Mouse (Mus musculus): ENCODE data around the gene Adprh. TPM values are rescaled to one million over a fixed set of nuclear protein-coding genes. Genes with fewer than 3 reads are reported as not detected.

Adprh gene
- 82.6 and 98.3 TPM in 2 replicates for polyA plus RNA-seq (2014; fragmentation: Nextera tagmentation; extraction: Ambion mirVana)

DNA sequence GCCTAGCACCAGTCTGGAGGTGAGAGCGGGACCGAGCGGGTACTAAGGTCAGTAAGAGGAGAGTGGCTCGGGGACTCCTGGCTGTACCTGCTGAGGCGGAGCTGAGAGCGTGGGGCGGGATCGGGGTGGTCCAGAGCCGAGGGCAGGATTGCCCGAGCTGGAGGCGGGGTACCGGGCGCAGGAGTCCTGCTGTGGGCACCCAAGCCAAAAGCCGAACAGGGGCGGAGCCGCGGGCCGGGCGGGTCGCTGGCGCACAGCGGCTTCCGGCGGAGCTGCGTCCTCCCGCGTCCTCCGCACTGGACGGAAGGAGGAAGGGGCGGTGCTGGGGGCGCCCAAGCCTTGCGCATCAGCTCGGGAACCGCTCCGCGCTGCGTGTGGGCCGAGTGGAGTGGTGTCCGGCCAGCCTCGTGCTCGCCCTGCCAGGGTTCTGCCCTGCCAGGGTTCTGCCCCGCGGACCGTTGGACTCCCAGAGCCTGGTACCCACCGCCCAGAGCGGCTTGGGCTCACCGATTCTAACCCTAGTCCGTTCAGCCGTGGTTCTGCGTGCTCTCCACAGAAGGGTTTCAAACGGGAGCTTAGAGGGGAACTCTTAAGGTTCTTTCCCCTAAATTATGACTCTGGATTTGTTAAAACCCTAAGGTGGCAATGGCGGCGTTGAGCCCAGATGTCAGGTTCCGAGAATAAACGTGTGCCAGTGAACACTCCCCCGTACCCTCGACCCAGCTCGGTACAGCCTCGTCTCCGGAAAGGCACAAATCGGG, at the start of gene Adprh:
Gene Adprh (minus strand): TSS at position 262 of the 761 bp plus-strand sequence.
- no peaks in the 10 kb centered on the region for H3K9me3 ChIP-seq (ENCODE audit: control insufficient read depth, low read length)
- peak within 1 kb of the TSS; percentile 76 for H3K4me2 ChIP-seq (replicated peaks; ENCODE audit: low read depth, low read length)
- H3K36me3 ChIP-seq (ENCODE audit: control insufficient read depth, insufficient read depth, low read length), result peaks cover 14% of the 10 kb centered on the region
- peak within 1 kb of the TSS; percentile 71 for H3K4me3 ChIP-seq (ENCODE audit: low read length)
- H3K27ac ChIP-seq (ENCODE audit: low read depth, low read length), result peak within 1 kb of the TSS; percentile 94
- no peaks in the 10 kb centered on the region for H3K27me3 ChIP-seq (ENCODE audit: control insufficient read depth, insufficient read depth, low read length)
- ATAC-seq (ENCODE audit: low FRiP score, low TSS enrichment), result peak; percentile 98
- peak within 1 kb of the TSS; percentile 91 for H3K9ac ChIP-seq (ENCODE audit: low read depth, low read length)
- 2% methylated on average over 61 of the region's 61 CpGs for WGBS
- H3K4me1 ChIP-seq (ENCODE audit: control insufficient read depth, insufficient read depth, low read length), result peaks cover 9% of the 10 kb centered on the region

DNA sequence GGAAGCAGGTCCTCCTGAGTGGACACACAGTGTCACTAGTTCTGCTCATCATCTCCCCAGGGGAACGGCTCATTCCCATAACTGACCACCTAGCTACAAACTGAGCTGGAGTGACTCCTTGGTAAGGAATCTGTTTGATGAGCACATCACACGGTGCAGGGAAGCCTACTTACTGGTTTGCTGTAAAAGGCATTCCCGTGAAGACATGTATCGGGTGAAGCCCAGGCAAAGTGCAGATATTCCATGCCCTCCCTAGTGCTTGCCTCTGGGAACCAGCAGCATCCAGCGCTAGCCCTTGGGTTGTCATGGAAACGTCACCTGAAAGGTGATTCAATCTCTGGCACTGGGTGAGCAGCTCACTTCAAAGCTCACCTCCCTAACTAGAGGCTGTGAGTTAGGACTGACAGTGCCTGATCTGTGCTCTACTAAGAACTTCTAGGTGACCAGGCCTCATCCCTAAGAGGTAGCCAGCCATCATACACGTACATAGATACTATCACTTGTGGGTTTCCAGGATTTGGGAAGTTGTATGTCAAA, 44.2 kb upstream of the Adprh start:
- no peak overlapping the region for H3K4me2 ChIP-seq (replicated peaks; ENCODE audit: low read depth, low read length)
- no peak overlapping the region for H3K9ac ChIP-seq (ENCODE audit: low read depth, low read length)
- peaks cover 31% of the 10 kb centered on the region for H3K36me3 ChIP-seq (ENCODE audit: control insufficient read depth, insufficient read depth, low read length)
- 72% methylated on average over 7 of the region's 7 CpGs for WGBS
- no peak overlapping the region for H3K4me3 ChIP-seq (ENCODE audit: low read length)
- H3K27ac ChIP-seq (ENCODE audit: low read depth, low read length), result no peak overlapping the region
- H3K4me1 ChIP-seq (ENCODE audit: control insufficient read depth, insufficient read depth, low read length), result no peaks in the 10 kb centered on the region
- no peaks in the 10 kb centered on the region for H3K9me3 ChIP-seq (ENCODE audit: control insufficient read depth, low read length)
- H3K27me3 ChIP-seq (ENCODE audit: control insufficient read depth, insufficient read depth, low read length), result no peaks in the 10 kb centered on the region
- no peak for ATAC-seq (ENCODE audit: low FRiP score, low TSS enrichment)

DNA sequence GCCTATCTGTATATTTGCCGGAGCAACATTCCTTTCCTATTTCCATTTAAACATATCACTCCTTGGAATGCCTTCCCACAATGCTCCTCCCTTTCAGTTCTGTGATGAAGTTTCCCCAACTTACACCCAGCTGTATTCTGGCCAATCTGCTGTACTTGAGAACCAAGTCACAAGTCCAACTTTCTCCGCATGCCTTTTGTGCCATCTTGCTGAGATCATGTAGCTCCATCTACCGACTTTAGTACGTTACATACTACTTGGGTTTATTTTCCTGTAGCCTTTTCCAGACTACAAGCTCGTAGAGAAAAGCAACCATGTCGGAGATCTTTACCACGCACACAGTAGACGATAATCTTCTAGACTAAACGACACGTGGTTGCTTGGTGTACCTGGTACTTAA, 41.4 kb upstream of the Adprh start:
- peaks cover 21% of the 10 kb centered on the region for H3K36me3 ChIP-seq (ENCODE audit: control insufficient read depth, insufficient read depth, low read length)
- no peaks in the 10 kb centered on the region for H3K9me3 ChIP-seq (ENCODE audit: control insufficient read depth, low read length)
- H3K4me2 ChIP-seq (replicated peaks; ENCODE audit: low read depth, low read length), result no peak overlapping the region
- no peak for ATAC-seq (ENCODE audit: low FRiP score, low TSS enrichment)
- no peak overlapping the region for H3K9ac ChIP-seq (ENCODE audit: low read depth, low read length)
- no peak overlapping the region for H3K27ac ChIP-seq (ENCODE audit: low read depth, low read length)
- WGBS, result 89% methylated on average over 10 of the region's 10 CpGs
- H3K4me3 ChIP-seq (ENCODE audit: low read length), result no peak overlapping the region
- no peaks in the 10 kb centered on the region for H3K27me3 ChIP-seq (ENCODE audit: control insufficient read depth, insufficient read depth, low read length)
- H3K4me1 ChIP-seq (ENCODE audit: control insufficient read depth, insufficient read depth, low read length), result no peaks in the 10 kb centered on the region

DNA sequence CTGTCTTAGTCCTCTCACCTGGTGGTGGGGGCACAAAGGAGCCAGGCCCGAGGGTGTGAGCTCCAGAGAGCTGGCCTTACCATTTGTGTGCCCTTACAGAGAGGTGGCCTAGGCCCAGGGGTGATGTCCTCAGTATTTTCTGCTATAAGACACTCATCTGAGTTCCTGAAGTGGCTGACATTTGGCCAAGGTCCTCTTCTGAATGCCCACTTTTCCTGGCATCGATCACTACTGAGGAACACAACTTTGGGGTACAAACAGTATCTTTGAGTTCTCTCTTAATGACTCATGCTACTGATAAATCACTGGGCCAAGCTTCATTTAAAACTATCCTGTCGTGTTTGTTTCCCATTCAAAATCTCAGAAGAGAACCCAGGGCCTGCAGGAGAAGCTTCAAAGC, 40.0 kb upstream of the Adprh start:
- no peak overlapping the region for H3K9ac ChIP-seq (ENCODE audit: low read depth, low read length)
- H3K36me3 ChIP-seq (ENCODE audit: control insufficient read depth, insufficient read depth, low read length), result peaks cover 12% of the 10 kb centered on the region; the same call in 1 of the 2 replicates
- WGBS, result 87% methylated on average over 3 of the region's 3 CpGs
- no peak for ATAC-seq (ENCODE audit: low FRiP score, low TSS enrichment)
- no peaks in the 10 kb centered on the region for H3K4me1 ChIP-seq (ENCODE audit: control insufficient read depth, insufficient read depth, low read length)
- no peak overlapping the region for H3K4me3 ChIP-seq (ENCODE audit: low read length)
- H3K4me2 ChIP-seq (replicated peaks; ENCODE audit: low read depth, low read length), result no peak overlapping the region
- H3K27ac ChIP-seq (ENCODE audit: low read depth, low read length), result no peak overlapping the region
- H3K9me3 ChIP-seq (ENCODE audit: control insufficient read depth, low read length), result no peaks in the 10 kb centered on the region
- no peaks in the 10 kb centered on the region for H3K27me3 ChIP-seq (ENCODE audit: control insufficient read depth, insufficient read depth, low read length)

DNA sequence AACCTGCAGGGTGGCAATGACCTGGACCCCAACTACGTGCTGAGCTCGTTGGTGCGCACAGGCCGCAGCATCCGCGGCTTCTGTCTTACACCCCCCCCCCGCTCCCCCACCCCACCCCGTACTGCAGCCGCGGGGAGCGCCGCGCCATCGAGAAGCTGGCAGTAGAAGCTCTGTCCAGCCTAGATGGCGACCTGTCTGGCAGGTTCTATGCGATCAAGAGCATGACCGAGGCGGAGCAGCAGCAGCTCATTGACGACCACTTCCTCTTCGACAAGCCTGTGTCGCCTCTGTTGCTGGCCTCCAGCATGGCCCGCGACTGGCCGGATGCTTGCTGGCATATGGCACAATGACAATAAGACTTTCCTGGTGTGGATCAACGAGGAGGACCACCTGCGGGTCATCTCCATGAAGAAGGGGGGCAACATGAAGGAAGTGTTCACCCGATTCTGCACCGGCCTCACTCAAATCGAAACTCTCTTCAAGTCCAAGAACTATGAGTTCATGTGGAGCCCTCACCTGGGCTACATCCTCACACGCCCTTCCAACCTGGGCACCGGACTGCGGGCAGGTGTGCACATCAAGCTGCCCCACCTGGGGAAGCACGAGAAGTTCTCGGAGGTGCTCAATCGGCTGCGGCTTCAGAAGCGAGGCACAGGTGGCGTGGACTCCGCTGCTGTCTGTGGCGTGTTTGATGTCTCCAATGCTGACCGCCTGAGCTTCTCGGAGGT, 31.2 kb upstream of the Adprh start:
- Histone ChIP-seq H3K4me1 (ENCODE audit: control insufficient read depth, insufficient read depth, low read length) (0 out of 2 replicates have a peak, but pooled peaks cover 3% of the 10 kb centered on the region), H3K4me2 (replicated peaks; ENCODE audit: low read depth, low read length) (peak overlapping the region; percentile 52), H3K9me3 (ENCODE audit: control insufficient read depth, low read length) (no peaks in the 10 kb centered on the region), H3K4me3 (ENCODE audit: low read length) (peak overlapping the region; percentile 31), H3K27me3 (ENCODE audit: control insufficient read depth, insufficient read depth, low read length) (peaks cover 12% of the 10 kb centered on the region), H3K27ac (ENCODE audit: low read depth, low read length) (no peak overlapping the region), H3K36me3 (ENCODE audit: control insufficient read depth, insufficient read depth, low read length) (no peaks in the 10 kb centered on the region), H3K9ac (ENCODE audit: low read depth, low read length) (no peak overlapping the region)
- 29% methylated on average over 42 of the region's 42 CpGs for WGBS
- ATAC-seq (ENCODE audit: low FRiP score, low TSS enrichment), result peak; percentile 43; the same call in 1 of the 2 replicates

DNA sequence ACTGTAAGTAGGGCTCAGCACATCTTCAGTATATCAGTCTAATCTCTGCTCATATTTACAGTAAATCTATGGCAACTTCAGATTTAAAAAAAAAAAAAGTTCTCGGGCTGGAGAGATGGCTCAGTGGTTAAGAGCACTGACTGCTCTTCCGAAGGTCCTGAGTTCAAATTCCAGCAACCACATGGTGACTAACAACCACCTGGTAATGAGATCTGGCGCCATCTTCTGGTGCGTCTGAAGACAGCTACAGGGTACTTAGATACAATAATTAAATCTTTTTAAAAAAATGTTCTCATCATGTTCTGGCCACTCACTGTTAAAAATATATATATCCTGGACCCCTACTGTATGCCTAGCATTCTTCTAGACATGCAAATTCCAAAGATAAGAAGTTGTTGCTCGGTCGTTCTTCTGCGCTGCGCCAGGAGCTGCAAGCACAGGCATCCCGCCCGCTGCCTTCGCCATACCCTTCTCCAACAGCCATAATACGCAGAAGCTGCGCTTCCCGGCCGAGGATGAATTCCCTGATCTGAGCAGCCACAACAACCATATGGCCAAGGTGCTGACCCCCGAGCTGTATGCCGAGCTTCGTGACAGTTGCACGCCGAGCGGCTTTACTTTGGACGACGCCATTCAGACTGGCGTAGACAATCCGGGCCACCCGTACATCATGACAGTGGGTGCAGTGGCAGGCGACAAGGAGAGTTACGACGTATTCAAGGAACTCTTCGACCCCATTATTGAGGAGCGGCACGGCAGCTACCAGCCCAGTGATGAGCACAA, 30.5 kb upstream of the Adprh start:
- peak overlapping the region; percentile 52 for H3K4me2 ChIP-seq (replicated peaks; ENCODE audit: low read depth, low read length)
- no peaks in the 10 kb centered on the region for H3K36me3 ChIP-seq (ENCODE audit: control insufficient read depth, insufficient read depth, low read length)
- ATAC-seq (ENCODE audit: low FRiP score, low TSS enrichment), result peak; percentile 51; the same call in 1 of the 2 replicates
- H3K9me3 ChIP-seq (ENCODE audit: control insufficient read depth, low read length), result no peaks in the 10 kb centered on the region
- H3K27ac ChIP-seq (ENCODE audit: low read depth, low read length), result no peak overlapping the region
- 15% methylated on average over 32 of the region's 32 CpGs for WGBS
- no peak overlapping the region for H3K9ac ChIP-seq (ENCODE audit: low read depth, low read length)
- peak overlapping the region; percentile 31 for H3K4me3 ChIP-seq (ENCODE audit: low read length)
- H3K4me1 ChIP-seq (ENCODE audit: control insufficient read depth, insufficient read depth, low read length), result 0 out of 2 replicates have a peak, but pooled peaks cover 3% of the 10 kb centered on the region
- H3K27me3 ChIP-seq (ENCODE audit: control insufficient read depth, insufficient read depth, low read length), result peaks cover 12% of the 10 kb centered on the region

DNA sequence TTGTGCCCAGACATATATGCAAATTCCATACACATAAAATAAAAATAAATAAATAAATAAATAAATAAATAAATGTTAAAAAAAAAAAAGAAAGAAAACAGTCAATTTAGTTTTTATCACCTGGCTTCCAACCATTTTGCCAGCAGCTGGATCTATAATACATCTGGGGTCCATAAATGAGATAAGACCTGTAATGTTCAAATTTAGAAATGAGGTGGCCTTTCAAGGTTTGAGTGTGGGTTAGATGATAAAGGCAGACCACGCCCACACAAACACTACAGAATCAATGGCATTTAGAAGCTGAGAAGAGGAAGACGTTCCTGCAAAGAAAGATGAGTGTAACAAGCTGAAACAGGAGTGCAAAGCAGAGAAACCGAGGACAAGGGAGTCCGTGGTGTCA, 28.8 kb upstream of the Adprh start:
- Histone ChIP-seq H3K36me3 (ENCODE audit: control insufficient read depth, insufficient read depth, low read length) (no peaks in the 10 kb centered on the region), H3K4me3 (ENCODE audit: low read length) (no peak overlapping the region), H3K4me1 (ENCODE audit: control insufficient read depth, insufficient read depth, low read length) (0 out of 2 replicates have a peak, but pooled peaks cover 5% of the 10 kb centered on the region), H3K27ac (ENCODE audit: low read depth, low read length) (no peak overlapping the region), H3K27me3 (ENCODE audit: control insufficient read depth, insufficient read depth, low read length) (peaks cover 12% of the 10 kb centered on the region), H3K4me2 (replicated peaks; ENCODE audit: low read depth, low read length) (no peak overlapping the region), H3K9me3 (ENCODE audit: control insufficient read depth, low read length) (no peaks in the 10 kb centered on the region), H3K9ac (ENCODE audit: low read depth, low read length) (no peak overlapping the region)
- ATAC-seq (ENCODE audit: low FRiP score, low TSS enrichment), result no peak
- WGBS, result 74% methylated on average over 4 of the region's 4 CpGs

DNA sequence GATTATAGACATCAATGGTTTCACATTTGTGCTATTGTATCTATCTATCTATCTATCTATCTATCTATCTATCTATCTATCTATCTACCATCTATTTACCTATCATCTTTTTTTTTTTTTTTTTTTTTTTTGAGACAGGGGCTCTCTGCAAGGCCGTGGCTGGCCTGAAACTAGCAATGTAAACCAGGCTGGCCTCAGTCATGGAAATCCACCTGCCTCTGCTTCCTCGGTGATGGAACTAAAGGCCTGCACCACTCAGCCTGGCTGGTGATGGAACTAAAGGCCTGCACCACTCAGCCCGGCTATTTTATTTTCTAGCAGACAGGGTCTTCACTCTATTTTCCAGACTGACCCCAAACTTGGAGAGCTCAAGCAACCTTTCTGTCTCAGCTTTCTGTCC, 25.8 kb upstream of the Adprh start:
- WGBS, result 95% methylated on average over 3 of the region's 3 CpGs

More for the DNA sequence above, 25.8 kb upstream of the Adprh start:
- Histone ChIP-seq H3K9me3 (ENCODE audit: control insufficient read depth, low read length) (no peaks in the 10 kb centered on the region), H3K27me3 (ENCODE audit: control insufficient read depth, insufficient read depth, low read length) (peaks cover 4% of the 10 kb centered on the region), H3K36me3 (ENCODE audit: control insufficient read depth, insufficient read depth, low read length) (no peaks in the 10 kb centered on the region), H3K4me2 (replicated peaks; ENCODE audit: low read depth, low read length) (no peak overlapping the region), H3K4me3 (ENCODE audit: low read length) (no peak overlapping the region), H3K9ac (ENCODE audit: low read depth, low read length) (no peak overlapping the region), H3K4me1 (ENCODE audit: control insufficient read depth, insufficient read depth, low read length) (0 out of 2 replicates have a peak, but pooled peaks cover 5% of the 10 kb centered on the region), H3K27ac (ENCODE audit: low read depth, low read length) (no peak overlapping the region)
- no peak for ATAC-seq (ENCODE audit: low FRiP score, low TSS enrichment)

Data from kidney, embryonic 14.5 days (tissue).